Mouse (Mus musculus) MEL-GATA-1-ER (cell line): ENCODE measurements at regions not wholly inside any gene's neighbourhood (a gene's known extent, or its start where the extent isn't known, plus 50 kb on each side); places are given as distances from the start of the nearest gene placed in this dataset.
A peak's percentile ranks its signal among the peaks of the same experiment; 100 is the strongest.

Experiments used
- DNase-seq: peaks from one replicate; pipeline ENCODE4 v3.0.0-alpha.2; 2012; ENCODE audit warnings: low read depth; ENCODE audit errors: extremely low read depth

GRCm38 (mm10) chr17:92016373-92016772, 923.5 kb upstream of the Nrxn1 start:
- DNase-seq: no peak

- DNase-seq: peak; percentile 20
Observed at GRCm38 (mm10) chr17:92015591-92016151, 922.8 kb upstream of the Nrxn1 start.

GRCm38 (mm10) chr17:91995584-91995983, 902.7 kb upstream of the Nrxn1 start:
- no peak for DNase-seq

- no peak for DNase-seq
Observed at GRCm38 (mm10) chr17:91995095-91995494, 902.2 kb upstream of the Nrxn1 start.

- no peak for DNase-seq
Observed at GRCm38 (mm10) chr17:91974505-91974904, 881.6 kb upstream of the Nrxn1 start.
